Comparison of ENCODE assay signal across 8 mouse cellular contexts in the genomic region with DNA sequence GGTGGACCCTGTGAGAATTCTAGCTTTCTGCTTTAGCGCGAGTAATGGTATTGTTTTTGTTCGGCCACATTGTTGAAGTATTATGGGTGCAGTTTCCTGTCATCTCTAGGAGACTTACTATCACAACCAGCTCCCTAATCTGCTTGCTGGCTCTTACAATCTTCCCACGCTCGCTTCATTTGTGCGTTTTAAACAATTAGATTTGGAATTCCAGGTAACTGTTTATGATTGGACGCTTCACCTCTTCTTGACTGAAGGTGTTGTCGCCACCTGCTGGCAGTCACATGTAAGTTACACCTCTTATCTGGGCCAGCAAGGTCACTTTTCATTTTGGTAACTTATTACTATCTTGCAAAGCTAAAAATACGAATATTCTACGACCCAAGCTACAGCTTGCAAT.
DNase-seq lines count a peak whose midpoint lies in the region; ATAC-seq and TF ChIP-seq lines count a peak whose summit lies in the region.

No protein-coding gene starts in this region.

- no peaks in the 10 kb centered on the region for H3K27me3 ChIP-seq in embryonic facial prominence, embryonic 14.5 days (replicated peaks; ENCODE audit: control insufficient read depth, insufficient read depth, low read length)
- H3K27me3 ChIP-seq in hindbrain, embryonic 12.5 days, result no peaks in the 10 kb centered on the region
- H3K27me3 ChIP-seq in midbrain, embryonic 11.5 days (ENCODE audit: control insufficient read depth, insufficient read depth, low read length), result no peaks in the 10 kb centered on the region

- no peak for ATAC-seq in embryonic facial prominence, embryonic 14.5 days (ENCODE audit: low read depth)
- peak; percentile 50; the same call in 1 of the 2 replicates for ATAC-seq in hindbrain, embryonic 12.5 days (ENCODE audit: low FRiP score)
- peak; percentile 16; the same call in 1 of the 2 replicates for ATAC-seq in midbrain, embryonic 11.5 days (ENCODE audit: low FRiP score)

- no peak overlapping the region for H3K4me3 ChIP-seq in bone marrow, adult 2 months (replicated peaks; ENCODE audit: control insufficient read depth, low read depth, low read length)
- no peak overlapping the region for H3K4me3 ChIP-seq in embryonic facial prominence, embryonic 14.5 days (ENCODE audit: low read depth, low read length)
- H3K4me3 ChIP-seq in hindbrain, embryonic 12.5 days, result peak overlapping the region; percentile 20
- no peak overlapping the region for H3K4me3 ChIP-seq in midbrain, embryonic 11.5 days (ENCODE audit: low read depth, low read length)

- peak overlapping the region; percentile 41 for H3K4me2 ChIP-seq in embryonic facial prominence, embryonic 14.5 days (ENCODE audit: low read depth, low read length)
- peak overlapping the region; percentile 43 for H3K4me2 ChIP-seq in hindbrain, embryonic 12.5 days (replicated peaks)
- H3K4me2 ChIP-seq in midbrain, embryonic 11.5 days, result peak overlapping the region; percentile 22; the same call in 1 of the 2 replicates

- TF ChIP-seq POLR2A in bone marrow, adult 2 months (IDR thresholded peaks at IDR 0.05; ENCODE audit: borderline replicate concordance, control insufficient read depth, low read depth, low read length), result no peak

- TF ChIP-seq CTCF in bone marrow, adult 2 months (IDR thresholded peaks at IDR 0.05; ENCODE audit: control insufficient read depth, insufficient read depth, low read length), result peak; percentile 57; the same call in 1 of the 2 replicates

- H3K36me3 ChIP-seq in embryonic facial prominence, embryonic 14.5 days (ENCODE audit: control insufficient read depth, insufficient read depth, low read length), result peaks cover 5% of the 10 kb centered on the region; the same call in 1 of the 2 replicates
- H3K36me3 ChIP-seq in hindbrain, embryonic 12.5 days, result no peaks in the 10 kb centered on the region
- no peaks in the 10 kb centered on the region for H3K36me3 ChIP-seq in midbrain, embryonic 11.5 days (ENCODE audit: control insufficient read depth, insufficient read depth, low read length)

- no peaks in the 10 kb centered on the region for H3K9me3 ChIP-seq in embryonic facial prominence, embryonic 14.5 days (ENCODE audit: control insufficient read depth, low read length)
- H3K9me3 ChIP-seq in hindbrain, embryonic 12.5 days (replicated peaks), result no peaks in the 10 kb centered on the region
- H3K9me3 ChIP-seq in midbrain, embryonic 11.5 days (ENCODE audit: control insufficient read depth, low read length), result no peaks in the 10 kb centered on the region

- no peak overlapping the region for H3K27ac ChIP-seq in bone marrow, adult 2 months (ENCODE audit: control insufficient read depth, insufficient read depth, low read depth, low read length, poor library complexity)
- no peak overlapping the region for H3K27ac ChIP-seq in embryonic facial prominence, embryonic 14.5 days (replicated peaks; ENCODE audit: low read depth, low read length)
- H3K27ac ChIP-seq in hindbrain, embryonic 12.5 days, result no peak overlapping the region
- H3K27ac ChIP-seq in midbrain, embryonic 11.5 days (ENCODE audit: low read depth, low read length), result no peak overlapping the region

- no peaks in the 10 kb centered on the region; the same call in 1 of the 2 replicates for H3K4me1 ChIP-seq in bone marrow, adult 2 months (ENCODE audit: control insufficient read depth, insufficient read depth, low read length)
- H3K4me1 ChIP-seq in embryonic facial prominence, embryonic 14.5 days (ENCODE audit: control insufficient read depth, insufficient read depth, low read length), result peaks cover 3% of the 10 kb centered on the region; the same call in 1 of the 2 replicates
- no peaks in the 10 kb centered on the region for H3K4me1 ChIP-seq in hindbrain, embryonic 12.5 days
- H3K4me1 ChIP-seq in midbrain, embryonic 11.5 days (ENCODE audit: control insufficient read depth, insufficient read depth, low read length), result no peaks in the 10 kb centered on the region

- 24% methylated on average over 10 of the region's 10 CpGs for WGBS in bone marrow, adult 2 months
- 27% methylated on average over 10 of the region's 10 CpGs for WGBS in embryonic facial prominence, embryonic 14.5 days
- 26% methylated on average over 10 of the region's 10 CpGs for WGBS in hindbrain, embryonic 12.5 days
- WGBS in midbrain, embryonic 11.5 days, result 25% methylated on average over 10 of the region's 10 CpGs

- no peak overlapping the region for H3K9ac ChIP-seq in embryonic facial prominence, embryonic 14.5 days (ENCODE audit: low read depth, low read length)
- H3K9ac ChIP-seq in hindbrain, embryonic 12.5 days, result no peak overlapping the region
- no peak overlapping the region for H3K9ac ChIP-seq in midbrain, embryonic 11.5 days (ENCODE audit: low read length)

- DNase-seq in ovary, postnatal 14 days (ENCODE audit: low spot score), result peak; percentile 17
- DNase-seq in ovary, postnatal 10 days (ENCODE audit: low spot score), result no peak
- DNase-seq in embryonic facial prominence, embryonic 14.5 days (ENCODE audit: low spot score), result peak; percentile 77
- peak; percentile 8 for DNase-seq in left cerebral cortex, adult 11 months (ENCODE audit: low spot score)
- DNase-seq in midbrain, embryonic 11.5 days (ENCODE audit: low spot score, missing footprints), result peak; percentile 89
- DNase-seq in telencephalon, adult 2 months (ENCODE audit: low read depth, low spot score), result peak; percentile 41
